Mouse (Mus musculus) olfactory bulb, adult 2 months (tissue): Measurements from ENCODE around the gene Tm4sf1. TPM values are rescaled to one million over a fixed set of nuclear protein-coding genes. Genes with fewer than 3 reads are reported as not detected.
A peak's percentile ranks its signal among the peaks of the same experiment; 100 is the strongest.

Experiments
- H3K27ac ChIP-seq: fragments of 200-500 bp; 2 replicates; pipeline ENCODE4 v1.5.1; 2012; ENCODE audit warnings: low read depth, low read length; ENCODE audit not compliant: insufficient read depth
- H3K4me1 ChIP-seq: fragments of 200-500 bp; 2 replicates; pipeline ENCODE4 v1.6.1; 2012; ENCODE audit warnings: low read length; ENCODE audit not compliant: control insufficient read depth, insufficient read depth
- H3K4me3 ChIP-seq: fragments of 200-500 bp; 2 replicates; pipeline ENCODE4 v1.5.1; 2012; ENCODE audit warnings: mild to moderate bottlenecking, low read depth, low read length, moderate library complexity; ENCODE audit not compliant: insufficient read depth
- CTCF ChIP-seq: fragments of 200-500 bp; IDR thresholded peaks from 2 replicates; pipeline ENCODE4 v1.5.1; 2012; ENCODE audit warnings: low read depth, mild to moderate bottlenecking, low read length, moderate library complexity; ENCODE audit not compliant: insufficient read depth
- POLR2A ChIP-seq: fragments of 200-500 bp; IDR thresholded peaks from 2 replicates; pipeline ENCODE4 v1.6.1; 2012; ENCODE audit warnings: mild to moderate bottlenecking, low read depth, low read length, moderate library complexity; ENCODE audit not compliant: insufficient read depth
- WGBS: fragments of 180-500 bp; shearing (Covaris S2); methylation state at CpG from one replicate; pipeline ENCODE4 v1.1.7; 2018; 5-methylcytosine and 5-hydroxymethylcytosine counted together
- polyA plus RNA-seq: library from polyadenylated mRNA; stranded (reverse); fragments of >200 nt; gene quantifications from 2 replicates; pipeline ENCODE4 v1.2.4, GENCODE M21; 2012; ENCODE audit warnings: low replicate concordance; ENCODE audit not compliant: missing spikeins, insufficient read depth, insufficient read length

Gene Tm4sf1
- polyA plus RNA-seq, 1 experiment = not detected

DNA sequence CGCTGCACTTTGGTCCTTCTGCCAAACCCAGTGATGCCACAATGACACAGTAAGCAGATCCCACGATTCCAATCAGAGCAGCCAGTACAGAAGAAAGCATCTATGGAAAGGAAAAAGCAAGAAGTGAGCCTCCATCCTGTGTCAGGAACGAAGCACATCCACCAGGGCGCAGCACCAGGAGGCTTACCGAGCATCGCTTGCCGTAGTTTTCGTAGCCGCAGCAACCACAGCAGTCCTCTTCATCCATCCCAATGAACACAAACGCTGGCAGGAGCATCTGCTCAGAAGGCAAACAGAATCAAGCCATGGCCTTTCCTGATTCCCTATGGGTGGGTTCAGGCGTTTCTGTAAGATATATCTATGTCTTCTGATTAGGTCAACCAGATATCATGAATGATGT is 9.0 kb downstream of the Tm4sf1 start:
- no peak for TF ChIP-seq CTCF
- TF ChIP-seq POLR2A = no peak
- WGBS = 85% methylated on average over 11 of the region's 11 CpGs
- Histone ChIP-seq H3K4me1 (peaks cover 4% of the 10 kb centered on the region; the same call in 1 of the 2 replicates), H3K4me3 (no peak overlapping the region), H3K27ac (no peak overlapping the region)

DNA sequence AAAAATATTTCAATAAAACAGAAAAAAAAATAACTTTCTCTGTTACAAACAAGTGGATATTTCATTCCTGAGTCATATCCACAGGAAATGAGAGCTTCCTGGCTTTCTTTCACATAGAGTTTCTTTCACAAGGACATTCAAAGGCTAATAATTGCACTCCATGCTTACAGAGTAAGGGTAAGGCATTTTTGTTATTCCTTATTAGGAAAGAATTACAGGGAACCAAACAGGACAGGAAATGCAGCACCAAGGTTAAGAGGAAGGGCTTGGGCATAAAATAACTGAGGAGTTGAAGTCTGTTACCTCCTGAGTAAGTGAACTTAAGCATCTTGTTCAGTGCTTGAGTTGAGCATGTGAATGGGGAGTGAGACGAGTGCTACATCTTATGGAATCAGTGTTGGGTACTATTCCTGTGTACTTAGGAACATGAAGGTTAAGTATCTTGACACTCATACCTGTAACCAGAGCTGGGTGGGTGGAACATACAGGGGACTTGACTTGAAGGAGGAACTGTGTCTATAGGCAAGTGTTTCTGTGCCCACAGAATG is 12.8 kb downstream of the Tm4sf1 start:
- Histone ChIP-seq H3K4me3 (no peak overlapping the region), H3K4me1 (no peaks in the 10 kb centered on the region), H3K27ac (no peak overlapping the region)
- TF ChIP-seq CTCF = no peak
- TF ChIP-seq POLR2A = no peak
- WGBS = 82% methylated on average over 1 of the region's 1 CpGs

DNA sequence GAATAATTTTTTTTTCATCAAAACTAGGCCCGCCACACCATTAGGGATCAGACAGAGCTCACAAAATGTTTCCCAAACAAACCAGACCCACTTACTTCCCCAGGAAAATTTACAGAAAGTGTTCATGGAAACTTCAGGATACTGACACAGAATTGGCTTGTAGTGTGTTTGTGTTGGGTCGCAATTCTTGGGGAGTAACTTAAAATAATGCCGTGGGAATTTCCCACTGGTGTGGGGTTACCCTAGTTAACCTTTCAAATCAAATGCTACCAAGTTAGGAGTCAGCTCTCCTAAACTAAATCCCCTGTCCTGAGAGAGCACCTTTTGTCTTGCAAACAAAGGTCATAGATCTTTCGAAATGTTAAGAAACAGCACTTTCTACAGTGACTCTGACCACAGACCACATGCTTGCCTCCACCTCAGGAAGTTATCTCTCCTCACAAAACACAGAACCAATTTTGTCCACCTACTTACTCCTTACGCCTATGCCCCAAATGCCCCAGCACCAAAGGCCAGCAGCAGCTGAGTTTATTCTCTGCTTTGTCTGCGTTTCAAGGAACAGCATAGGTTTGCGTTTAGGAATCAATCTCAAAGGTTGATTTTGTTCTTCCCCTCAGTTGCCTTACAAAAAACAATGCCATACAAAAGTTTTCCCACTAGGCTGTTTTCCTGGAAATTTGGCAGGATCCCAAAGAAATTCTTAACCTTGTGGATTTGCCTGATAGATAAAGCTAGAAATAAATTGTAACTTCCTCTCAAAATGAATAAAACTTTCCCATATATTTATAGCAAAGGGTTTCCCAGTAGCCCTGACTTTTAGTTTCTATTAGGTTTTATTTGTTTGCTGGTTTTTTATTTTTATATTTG is 13.7 kb downstream of the Tm4sf1 start:
- no peaks in the 10 kb centered on the region for H3K4me1 ChIP-seq
- WGBS = 53% methylated on average over 7 of the region's 7 CpGs
- TF ChIP-seq POLR2A (no peak), CTCF (no peak)
- no peak overlapping the region for H3K27ac ChIP-seq
- H3K4me3 ChIP-seq = no peak overlapping the region

DNA sequence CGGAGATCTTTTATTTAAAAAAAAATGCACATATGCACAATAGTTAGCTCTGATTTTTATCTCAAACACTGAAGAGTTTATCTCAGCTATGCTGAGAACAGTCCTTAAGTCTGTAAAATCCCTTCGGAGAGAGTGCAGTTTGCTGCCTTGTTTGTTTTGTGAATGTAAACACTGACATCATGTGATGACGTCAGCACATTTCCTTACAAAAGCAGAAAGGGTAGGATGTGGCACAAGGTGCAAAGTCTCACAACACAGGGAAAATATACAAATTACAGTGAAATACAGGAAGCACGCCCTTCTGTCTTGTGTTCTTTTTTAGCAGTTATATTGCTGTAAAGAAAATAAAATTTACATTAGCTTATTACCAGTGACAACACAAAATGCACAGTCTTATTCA is 14.3 kb downstream of the Tm4sf1 start:
- H3K4me3 ChIP-seq = no peak overlapping the region

DNA sequence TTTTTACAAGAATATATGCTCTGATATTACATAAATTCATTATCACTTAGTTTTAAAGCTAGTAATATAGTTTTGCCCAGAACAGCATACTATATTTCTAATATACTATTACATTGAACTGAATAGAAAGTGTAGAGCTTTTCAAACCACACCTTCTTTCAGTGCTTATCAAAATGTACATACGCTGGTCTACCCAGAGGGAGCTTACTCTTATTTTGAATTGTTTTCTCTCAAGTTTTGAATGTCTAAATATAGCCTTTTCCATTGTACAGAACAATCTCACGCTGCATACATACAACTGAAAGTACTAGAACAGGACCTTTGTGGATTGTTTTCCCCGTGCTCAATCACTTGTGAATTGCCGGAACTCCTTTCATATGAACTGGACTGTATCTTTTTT is 23.6 kb downstream of the Tm4sf1 start:
- Histone ChIP-seq H3K4me1 (no peaks in the 10 kb centered on the region), H3K4me3 (no peak overlapping the region), H3K27ac (no peak overlapping the region)
- TF ChIP-seq POLR2A (no peak), CTCF (no peak)
- 85% methylated on average over 4 of the region's 4 CpGs for WGBS

More for the DNA sequence above, 14.3 kb downstream of the Tm4sf1 start:
- 57% methylated on average over 4 of the region's 4 CpGs for WGBS
- TF ChIP-seq POLR2A = no peak
- TF ChIP-seq CTCF = no peak
- H3K27ac ChIP-seq = no peak overlapping the region
- H3K4me1 ChIP-seq = no peaks in the 10 kb centered on the region

DNA sequence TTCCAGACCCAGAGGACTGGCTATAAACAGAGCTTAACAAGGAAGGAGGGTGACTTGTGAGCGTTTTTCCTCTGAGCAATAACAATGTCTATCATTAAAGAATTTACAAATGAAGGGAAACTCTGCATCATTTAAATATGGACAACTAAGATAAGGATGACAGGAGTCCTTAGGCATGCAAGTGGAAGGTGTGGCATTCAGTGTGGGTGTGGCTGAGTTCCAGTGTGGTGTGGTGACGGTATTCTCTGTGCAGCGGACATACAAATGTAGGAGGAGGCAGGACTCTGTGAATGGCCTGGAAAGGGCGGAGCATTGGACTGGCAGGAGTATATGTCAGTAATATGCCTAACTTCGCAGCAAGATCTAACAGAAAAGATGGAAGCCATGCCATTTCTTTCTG is 24.3 kb downstream of the Tm4sf1 start:
- Histone ChIP-seq H3K4me1 (no peaks in the 10 kb centered on the region), H3K27ac (no peak overlapping the region), H3K4me3 (no peak overlapping the region)
- TF ChIP-seq CTCF = no peak
- TF ChIP-seq POLR2A = no peak
- WGBS = 85% methylated on average over 5 of the region's 5 CpGs

DNA sequence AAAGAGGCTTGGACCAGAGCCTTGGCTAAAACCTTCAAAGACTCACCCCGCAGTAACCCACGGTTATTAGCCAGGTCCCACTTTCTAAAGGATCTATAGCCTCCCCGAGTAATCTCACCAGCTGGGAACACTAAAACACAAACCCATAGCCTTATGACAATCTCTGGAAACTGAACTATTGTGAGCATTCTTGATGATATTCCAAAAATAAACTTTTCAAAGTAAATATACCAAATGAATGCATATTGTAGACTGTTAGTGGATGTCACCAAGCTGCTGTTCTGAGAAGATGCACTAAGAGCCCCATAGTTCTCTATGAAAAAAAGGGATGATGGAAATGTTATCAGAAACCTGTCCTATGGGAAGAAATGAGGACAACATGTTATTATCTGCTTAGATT is 25.0 kb downstream of the Tm4sf1 start:
- TF ChIP-seq CTCF (no peak), POLR2A (no peak)
- no peak overlapping the region for H3K4me3 ChIP-seq
- no peak overlapping the region for H3K27ac ChIP-seq
- H3K4me1 ChIP-seq = no peaks in the 10 kb centered on the region
- 88% methylated on average over 3 of the region's 3 CpGs for WGBS

DNA sequence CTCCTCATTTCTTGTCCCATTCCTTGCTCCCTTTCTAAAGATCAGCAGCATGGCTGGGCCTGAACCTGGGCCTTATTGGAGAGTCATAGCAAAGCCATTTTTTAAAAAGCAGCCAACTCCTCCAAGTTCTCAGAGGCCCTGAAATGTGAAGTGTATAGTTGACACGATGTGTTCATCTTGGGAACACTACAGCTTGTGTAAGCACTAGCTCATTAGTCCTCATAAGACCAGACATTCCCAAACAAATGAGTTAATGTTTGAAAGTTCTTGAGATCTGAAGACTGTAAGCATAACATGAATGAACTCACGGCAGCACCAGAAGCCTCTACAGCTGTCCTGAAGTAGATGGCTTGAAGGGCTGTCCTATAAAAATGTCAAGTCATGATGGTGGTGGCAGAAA is 32.8 kb downstream of the Tm4sf1 start:
- Histone ChIP-seq H3K27ac (no peak overlapping the region), H3K4me1 (no peaks in the 10 kb centered on the region), H3K4me3 (no peak overlapping the region)
- TF ChIP-seq POLR2A = no peak
- no peak for TF ChIP-seq CTCF
- WGBS = 71% methylated on average over 2 of the region's 2 CpGs

DNA sequence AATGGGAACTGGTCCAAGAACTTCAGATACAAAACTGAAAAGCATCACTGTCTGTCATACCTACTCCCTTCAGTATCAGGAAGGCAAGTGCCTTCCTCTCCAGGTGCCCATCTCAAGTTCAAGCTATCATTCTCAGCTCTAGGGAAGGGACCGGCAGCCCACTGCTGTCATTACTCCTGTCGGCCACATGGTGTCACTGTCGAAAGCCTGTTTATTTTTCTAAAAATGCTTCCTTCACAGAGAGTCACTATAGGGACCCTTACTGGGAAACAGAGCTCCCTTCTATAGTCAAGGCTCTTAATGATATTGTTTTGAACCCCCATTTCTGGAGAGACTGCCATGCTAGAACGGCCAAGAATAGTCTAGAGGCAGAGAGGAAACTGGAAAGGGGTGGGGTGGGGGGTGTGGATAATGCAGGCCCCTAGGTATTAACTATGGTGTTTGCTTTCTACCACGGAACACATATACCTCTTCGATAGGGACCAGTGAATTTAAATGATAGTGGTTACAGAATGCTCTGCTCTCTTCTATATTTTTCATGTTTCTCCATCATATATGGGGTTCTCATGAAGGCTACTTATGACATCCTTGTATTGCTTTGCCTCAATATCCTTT is 34.1 kb downstream of the Tm4sf1 start:
- 30% methylated on average over 6 of the region's 6 CpGs for WGBS
- TF ChIP-seq POLR2A (no peak), CTCF (0 out of 2 replicates have a peak, but pooled peaks have one; percentile 20)
- H3K4me1 ChIP-seq = no peaks in the 10 kb centered on the region
- H3K27ac ChIP-seq = no peak overlapping the region
- H3K4me3 ChIP-seq = no peak overlapping the region
